Mouse (Mus musculus) forebrain, embryonic 11.5 days (tissue): ENCODE measurements at regions not wholly inside any gene's neighbourhood (a gene's known extent, or its start where the extent isn't known, plus 50 kb on each side); places are given as distances from the start of the nearest gene placed in this dataset.

ENCODE experiments used
- ATAC-seq: fragments of 200-750 bp; cut with Nextera tagmentation; replicated peaks from 2 replicates; pipeline ENCODE4 v1.8.0; 2017; ENCODE audit warnings: moderate TSS enrichment; ENCODE audit not compliant: low FRiP score
- DNase-seq: peaks from one replicate; pipeline ENCODE4 v3.0.0-alpha.2; 2017; ENCODE audit warnings: low spot score
- H3K27ac ChIP-seq: fragments of 300-500 bp; sonication (generic); 2 replicates; pipeline ENCODE4 v1.5.1; 2014; ENCODE audit warnings: low read depth, low read length
- H3K27me3 ChIP-seq: fragments of 300-500 bp; sonication (generic); 2 replicates; pipeline ENCODE4 v1.6.1; 2014; ENCODE audit warnings: mild to moderate bottlenecking, low read length, mixed read lengths; ENCODE audit not compliant: control insufficient read depth, insufficient read depth
- H3K36me3 ChIP-seq: fragments of 300-500 bp; sonication (generic); 2 replicates; pipeline ENCODE4 v1.6.1; 2014; ENCODE audit warnings: mild to moderate bottlenecking, low read length, moderate library complexity, mixed read lengths; ENCODE audit not compliant: control insufficient read depth, insufficient read depth
- H3K4me1 ChIP-seq: fragments of 300-500 bp; sonication (generic); replicated peaks from 2 replicates; pipeline ENCODE4 v1.6.1; 2014; ENCODE audit warnings: low read length, mixed read lengths; ENCODE audit not compliant: control insufficient read depth, insufficient read depth
- H3K4me2 ChIP-seq: fragments of 300-500 bp; sonication (generic); 2 replicates; pipeline ENCODE4 v1.6.1; 2014; ENCODE audit warnings: low read depth, mild to moderate bottlenecking, low read length, moderate library complexity, mixed read lengths; ENCODE audit not compliant: severe bottlenecking
- H3K4me3 ChIP-seq: fragments of 300-500 bp; sonication (generic); 2 replicates; pipeline ENCODE4 v1.5.1; 2014; ENCODE audit warnings: low read depth, low read length
- H3K9ac ChIP-seq: fragments of 300-500 bp; sonication (generic); 2 replicates; pipeline ENCODE4 v1.6.1; 2014; ENCODE audit warnings: low read length
- H3K9me3 ChIP-seq: fragments of 300-500 bp; sonication (generic); 2 replicates; pipeline ENCODE4 v1.6.1; 2016; ENCODE audit warnings: low read length, mixed read lengths; ENCODE audit not compliant: control insufficient read depth
- WGBS: fragments of 180-500 bp; shearing (Covaris S2); extraction: QIAGEN DNeasy Blood & Tissue Kit; methylation state at CpG from one replicate; pipeline ENCODE4 v1.1.7; 2014; 5-methylcytosine and 5-hydroxymethylcytosine counted together

- DNase-seq (no peak), ATAC-seq (no peak)
- Histone ChIP-seq H3K27ac (no peak overlapping the region), H3K4me2 (no peak overlapping the region), H3K9me3 (no peaks in the 10 kb centered on the region), H3K4me1 (no peaks in the 10 kb centered on the region), H3K27me3 (no peaks in the 10 kb centered on the region), H3K36me3 (no peaks in the 10 kb centered on the region), H3K9ac (no peak overlapping the region), H3K4me3 (no peak overlapping the region)
- 82% methylated on average over 5 of the region's 5 CpGs for WGBS
These were observed 89.7 kb upstream of the Pde3a start for GRCm38 (mm10) chr6:141159326-141159725.

DNA sequence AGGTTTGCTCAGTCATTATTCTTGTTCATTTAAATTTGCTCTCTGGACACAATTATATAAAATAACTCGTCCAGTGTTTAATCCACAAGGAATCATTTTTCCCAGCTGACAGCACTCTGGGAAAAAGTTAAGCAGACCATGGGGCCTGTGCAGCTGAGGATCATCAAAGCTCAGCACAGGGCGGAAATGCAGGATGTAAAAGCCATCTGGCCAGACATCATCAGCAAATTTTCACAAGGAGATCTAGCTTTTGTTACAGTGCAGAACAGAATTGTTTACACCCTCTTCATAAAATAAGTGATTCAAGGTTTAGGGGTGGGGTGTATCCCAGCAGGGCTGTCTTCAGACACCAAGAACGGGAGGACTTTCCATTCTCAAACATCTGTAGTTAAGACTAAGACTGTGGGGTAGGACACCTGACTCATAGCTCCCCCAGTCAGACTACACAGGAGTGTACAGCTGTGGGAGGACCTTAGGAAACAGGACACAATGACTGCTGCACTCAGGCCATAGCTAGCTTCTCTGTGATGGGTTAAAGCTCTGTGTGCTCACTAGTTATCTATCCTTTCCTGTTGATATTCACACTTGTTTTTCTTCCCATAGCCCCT is 87.3 kb upstream of the Pde3a start:
- H3K4me1 ChIP-seq, result no peaks in the 10 kb centered on the region
- no peak for ATAC-seq
- H3K4me3 ChIP-seq, result no peak overlapping the region
- H3K27me3 ChIP-seq, result no peaks in the 10 kb centered on the region
- H3K9me3 ChIP-seq, result no peaks in the 10 kb centered on the region
- H3K27ac ChIP-seq, result no peak overlapping the region
- WGBS, result 85% methylated on average over 3 of the region's 3 CpGs
- H3K4me2 ChIP-seq, result no peak overlapping the region
- H3K9ac ChIP-seq, result no peak overlapping the region
- DNase-seq, result no peak
- H3K36me3 ChIP-seq, result no peaks in the 10 kb centered on the region

DNA sequence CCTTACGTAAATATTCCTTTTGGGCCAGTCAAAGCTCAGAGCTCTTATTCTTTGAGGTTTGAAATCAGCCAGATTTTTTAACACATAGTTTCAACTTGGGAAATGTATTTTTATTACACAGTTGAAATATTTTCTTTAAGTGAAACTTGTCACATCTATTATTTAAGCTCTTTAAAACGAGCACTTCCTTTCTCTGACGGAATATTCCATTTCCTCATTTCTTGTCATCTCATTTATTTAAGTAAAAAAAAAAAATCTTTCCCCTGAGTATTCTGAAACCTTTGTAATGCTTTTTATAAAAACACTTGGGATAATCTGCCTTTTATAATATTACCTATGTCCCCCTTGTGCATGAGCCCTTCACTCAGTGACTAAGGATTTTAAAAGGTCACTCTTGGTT is 81.8 kb upstream of the Pde3a start:
- Histone ChIP-seq H3K4me1 (no peaks in the 10 kb centered on the region), H3K4me2 (no peak overlapping the region), H3K36me3 (no peaks in the 10 kb centered on the region), H3K9me3 (no peaks in the 10 kb centered on the region), H3K27me3 (no peaks in the 10 kb centered on the region), H3K9ac (no peak overlapping the region), H3K27ac (no peak overlapping the region), H3K4me3 (no peak overlapping the region)
- WGBS, result 84% methylated on average over 3 of the region's 3 CpGs
- no peak for ATAC-seq
- DNase-seq, result no peak

- H3K9ac ChIP-seq, result no peak overlapping the region
- H3K27ac ChIP-seq, result no peak overlapping the region
- H3K9me3 ChIP-seq, result no peaks in the 10 kb centered on the region
- no peaks in the 10 kb centered on the region for H3K36me3 ChIP-seq
- ATAC-seq (no peak), DNase-seq (no peak)
- H3K4me2 ChIP-seq, result no peak overlapping the region
- no peak overlapping the region for H3K4me3 ChIP-seq
- 83% methylated on average over 3 of the region's 3 CpGs for WGBS
- H3K4me1 ChIP-seq, result no peaks in the 10 kb centered on the region
- H3K27me3 ChIP-seq, result no peaks in the 10 kb centered on the region
These were observed 80.7 kb upstream of the Pde3a start for GRCm38 (mm10) chr6:141168356-141168755.

- H3K27ac ChIP-seq, result no peak overlapping the region
- H3K4me3 ChIP-seq, result no peak overlapping the region
- no peak for DNase-seq
- no peak overlapping the region for H3K4me2 ChIP-seq
- WGBS, result 32% methylated on average over 1 of the region's 1 CpGs
- no peaks in the 10 kb centered on the region for H3K36me3 ChIP-seq
- no peaks in the 10 kb centered on the region for H3K4me1 ChIP-seq
- peak; percentile 75 for ATAC-seq
- H3K27me3 ChIP-seq, result peaks cover 7% of the 10 kb centered on the region; the same call in 1 of the 2 replicates
- no peaks in the 10 kb centered on the region for H3K9me3 ChIP-seq
- H3K9ac ChIP-seq, result no peak overlapping the region
These were observed 65.3 kb upstream of the Pde3a start for GRCm38 (mm10) chr6:141183782-141184181.

DNA sequence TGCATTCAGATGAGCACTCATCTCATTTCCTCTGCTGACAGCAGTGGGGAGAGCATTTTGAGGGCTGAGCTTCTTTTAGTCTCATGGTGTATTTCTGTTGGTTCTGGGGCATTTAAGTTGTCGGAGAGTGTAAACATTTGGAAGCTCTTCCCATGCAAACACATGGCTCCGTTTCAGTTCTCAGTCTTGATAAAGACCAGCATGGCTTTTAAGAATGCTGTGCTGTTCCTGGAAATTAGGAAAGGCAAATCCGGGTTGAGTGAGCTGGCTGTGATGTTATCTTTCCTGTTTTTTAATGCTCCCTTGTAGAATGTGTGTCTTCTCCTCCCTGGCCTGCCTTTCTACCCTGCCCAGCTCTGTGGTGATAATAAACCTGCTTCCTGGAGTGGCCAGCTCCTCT is 61.0 kb upstream of the Pde3a start:
- ATAC-seq (no peak), DNase-seq (no peak)
- H3K36me3 ChIP-seq, result no peaks in the 10 kb centered on the region
- H3K9me3 ChIP-seq, result no peaks in the 10 kb centered on the region
- no peak overlapping the region for H3K9ac ChIP-seq
- no peak overlapping the region for H3K27ac ChIP-seq
- no peaks in the 10 kb centered on the region for H3K4me1 ChIP-seq
- no peak overlapping the region for H3K4me3 ChIP-seq
- no peaks in the 10 kb centered on the region for H3K27me3 ChIP-seq
- 86% methylated on average over 3 of the region's 3 CpGs for WGBS
- no peak overlapping the region for H3K4me2 ChIP-seq

DNA sequence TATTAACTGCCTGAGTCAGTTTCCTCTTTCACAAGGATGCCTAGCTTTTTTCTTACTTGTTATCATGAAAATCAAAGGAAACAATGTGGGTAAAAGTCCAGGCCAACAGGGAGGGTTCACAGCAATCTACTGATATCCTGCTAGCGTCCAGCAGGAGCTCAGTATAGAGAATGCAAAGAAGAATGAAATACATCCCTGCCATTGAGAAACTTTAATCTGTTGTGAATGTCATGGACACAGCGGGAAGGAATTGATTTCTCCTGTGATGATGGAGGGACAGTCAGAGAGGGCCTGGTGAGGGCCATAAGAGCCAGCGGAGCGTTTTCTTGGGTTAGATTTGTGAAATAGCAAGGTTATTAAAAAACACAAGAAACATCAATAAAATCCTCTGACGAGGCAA is 60.0 kb upstream of the Pde3a start:
- Histone ChIP-seq H3K4me1 (no peaks in the 10 kb centered on the region), H3K9ac (no peak overlapping the region), H3K36me3 (no peaks in the 10 kb centered on the region), H3K27ac (no peak overlapping the region), H3K27me3 (no peaks in the 10 kb centered on the region), H3K9me3 (no peaks in the 10 kb centered on the region), H3K4me3 (no peak overlapping the region), H3K4me2 (no peak overlapping the region)
- ATAC-seq (no peak), DNase-seq (no peak)
- 66% methylated on average over 5 of the region's 5 CpGs for WGBS

GRCm38 (mm10) chr6:141189701-141190100 is 59.4 kb upstream of the Pde3a start:
- Histone ChIP-seq H3K27ac (no peak overlapping the region), H3K9me3 (no peaks in the 10 kb centered on the region), H3K27me3 (no peaks in the 10 kb centered on the region), H3K4me3 (no peak overlapping the region), H3K36me3 (no peaks in the 10 kb centered on the region), H3K4me1 (no peaks in the 10 kb centered on the region), H3K4me2 (no peak overlapping the region), H3K9ac (no peak overlapping the region)
- WGBS, result 80% methylated on average over 3 of the region's 3 CpGs
- DNase-seq, result no peak
- ATAC-seq, result no peak

- no peaks in the 10 kb centered on the region for H3K27me3 ChIP-seq
- H3K4me1 ChIP-seq, result no peaks in the 10 kb centered on the region
- no peak overlapping the region for H3K27ac ChIP-seq
- no peaks in the 10 kb centered on the region for H3K36me3 ChIP-seq
- no peaks in the 10 kb centered on the region for H3K9me3 ChIP-seq
- DNase-seq, result no peak
- no peak for ATAC-seq
- WGBS, result 81% methylated on average over 5 of the region's 5 CpGs
- H3K4me3 ChIP-seq, result no peak overlapping the region
- no peak overlapping the region for H3K4me2 ChIP-seq
- H3K9ac ChIP-seq, result no peak overlapping the region
These were observed 58.7 kb upstream of the Pde3a start for GRCm38 (mm10) chr6:141190383-141190782.
